Mouse (Mus musculus) embryonic fibroblast, embryonic 13.5 days (primary cell): Measurements from ENCODE around the gene Sema5a. TPM values are rescaled to one million over a fixed set of nuclear protein-coding genes. Genes with fewer than 3 reads are reported as not detected.

Source experiments
- H3K27ac ChIP-seq: 2 replicates; pipeline ENCODE4 v1.5.1; 2012; ENCODE audit warnings: low read length, control low read depth, inconsistent platforms; ENCODE audit not compliant: insufficient read depth
- H3K4me1 ChIP-seq: 2 replicates; pipeline ENCODE4 v1.6.1; 2011; ENCODE audit warnings: low read length; ENCODE audit not compliant: control insufficient read depth, insufficient read depth
- H3K4me3 ChIP-seq: 2 replicates; pipeline ENCODE4 v1.5.1; 2011; ENCODE audit warnings: mild to moderate bottlenecking, control low read depth, low read length; ENCODE audit not compliant: insufficient read depth
- CTCF ChIP-seq: IDR thresholded peaks from 2 replicates; pipeline ENCODE4 v1.5.1; 2011; ENCODE audit warnings: mild to moderate bottlenecking, control low read depth, low read length, moderate library complexity, borderline replicate concordance; ENCODE audit not compliant: insufficient read depth
- POLR2A ChIP-seq: IDR thresholded peaks from 2 replicates; pipeline ENCODE4 v1.6.1; 2011; ENCODE audit warnings: low read depth, mild to moderate bottlenecking, control low read depth, low read length, moderate library complexity
- polyA plus RNA-seq: library from polyadenylated mRNA; stranded (reverse); fragments of >200 nt; gene quantifications from 2 replicates; pipeline ENCODE4 v1.2.4, GENCODE M21; 2011; ENCODE audit warnings: low read depth; ENCODE audit not compliant: missing spikeins, insufficient read length

Gene Sema5a
- polyA plus RNA-seq, 1 experiment: 32.5 TPM

GRCm38 (mm10) chr15:32545455-32545854 lies 300.8 kb downstream of the Sema5a start:
- no peak overlapping the region for H3K27ac ChIP-seq
- H3K4me1 ChIP-seq: no peaks in the 10 kb centered on the region
- no peak overlapping the region for H3K4me3 ChIP-seq
- TF ChIP-seq POLR2A (no peak), CTCF (no peak)

DNA sequence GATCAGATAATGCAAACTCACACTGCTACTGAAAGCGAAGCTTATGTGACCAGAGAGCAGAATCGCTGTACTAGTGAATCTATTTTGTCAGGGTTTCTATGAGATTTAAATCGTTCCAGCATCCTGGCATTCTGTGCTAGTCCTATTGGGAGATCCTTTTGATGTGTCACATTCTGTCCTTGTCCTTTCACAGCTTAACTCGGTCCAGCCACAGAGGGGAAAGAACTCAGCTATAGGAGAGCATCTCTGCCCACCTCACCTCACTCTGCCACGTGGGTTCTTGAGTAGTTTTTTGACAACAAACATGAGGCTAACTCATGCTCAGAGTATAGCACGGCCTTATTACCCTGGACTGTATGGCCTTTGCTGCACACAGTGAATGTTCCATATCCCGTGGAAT lies 302.1 kb downstream of the Sema5a start:
- TF ChIP-seq POLR2A (no peak), CTCF (no peak)
- no peak overlapping the region for H3K27ac ChIP-seq
- no peak overlapping the region for H3K4me3 ChIP-seq
- no peaks in the 10 kb centered on the region for H3K4me1 ChIP-seq

GRCm38 (mm10) chr15:32558925-32559324 lies 314.3 kb downstream of the Sema5a start:
- no peaks in the 10 kb centered on the region for H3K4me1 ChIP-seq
- TF ChIP-seq CTCF (no peak), POLR2A (no peak)
- H3K4me3 ChIP-seq: no peak overlapping the region
- no peak overlapping the region for H3K27ac ChIP-seq

GRCm38 (mm10) chr15:32562600-32562999 lies 318.0 kb downstream of the Sema5a start:
- Histone ChIP-seq H3K4me1 (0 out of 2 replicates have a peak, but pooled peaks cover 2% of the 10 kb centered on the region), H3K27ac (no peak overlapping the region), H3K4me3 (no peak overlapping the region)
- TF ChIP-seq POLR2A (no peak), CTCF (no peak)

- Histone ChIP-seq H3K4me3 (no peak overlapping the region), H3K27ac (no peak overlapping the region), H3K4me1 (0 out of 2 replicates have a peak, but pooled peaks cover 2% of the 10 kb centered on the region)
- TF ChIP-seq CTCF (no peak), POLR2A (no peak)
Measured at GRCm38 (mm10) chr15:32568181-32568857, 323.7 kb downstream of the Sema5a start.

- Histone ChIP-seq H3K4me1 (0 out of 2 replicates have a peak, but pooled peaks cover 2% of the 10 kb centered on the region), H3K4me3 (no peak overlapping the region), H3K27ac (no peak overlapping the region)
- TF ChIP-seq CTCF (no peak), POLR2A (no peak)
Measured at GRCm38 (mm10) chr15:32568858-32569387, 324.3 kb downstream of the Sema5a start.

GRCm38 (mm10) chr15:32574327-32574726 lies 329.7 kb downstream of the Sema5a start:
- TF ChIP-seq POLR2A (no peak), CTCF (no peak)
- Histone ChIP-seq H3K4me3 (no peak overlapping the region), H3K27ac (no peak overlapping the region), H3K4me1 (no peaks in the 10 kb centered on the region)

- H3K27ac ChIP-seq: no peak overlapping the region
- H3K4me1 ChIP-seq: no peaks in the 10 kb centered on the region
- TF ChIP-seq POLR2A (no peak), CTCF (no peak)
- no peak overlapping the region for H3K4me3 ChIP-seq
Measured at GRCm38 (mm10) chr15:32575212-32575611, 330.6 kb downstream of the Sema5a start.

DNA sequence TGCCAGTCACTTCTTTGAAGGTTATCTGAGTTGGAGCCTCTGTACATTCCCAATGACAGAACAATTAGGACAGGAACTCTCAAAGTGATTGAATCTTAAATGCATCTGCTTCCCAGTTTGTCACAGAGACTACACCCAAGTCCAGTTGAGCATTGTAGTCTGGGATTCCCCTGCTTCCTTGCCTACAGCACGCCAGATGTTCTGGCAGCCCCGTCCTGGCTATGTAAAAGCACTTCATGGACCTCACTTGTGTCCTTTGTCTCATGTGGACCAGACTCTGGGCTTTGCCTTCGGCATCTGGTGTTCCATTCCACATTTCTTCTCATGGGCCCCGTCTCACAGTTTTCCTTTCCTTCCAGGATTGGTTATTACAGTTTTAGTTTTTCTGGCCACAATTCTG lies 334.7 kb downstream of the Sema5a start:
- no peak for TF ChIP-seq POLR2A
- no peak for TF ChIP-seq CTCF
- no peak overlapping the region for H3K27ac ChIP-seq

DNA sequence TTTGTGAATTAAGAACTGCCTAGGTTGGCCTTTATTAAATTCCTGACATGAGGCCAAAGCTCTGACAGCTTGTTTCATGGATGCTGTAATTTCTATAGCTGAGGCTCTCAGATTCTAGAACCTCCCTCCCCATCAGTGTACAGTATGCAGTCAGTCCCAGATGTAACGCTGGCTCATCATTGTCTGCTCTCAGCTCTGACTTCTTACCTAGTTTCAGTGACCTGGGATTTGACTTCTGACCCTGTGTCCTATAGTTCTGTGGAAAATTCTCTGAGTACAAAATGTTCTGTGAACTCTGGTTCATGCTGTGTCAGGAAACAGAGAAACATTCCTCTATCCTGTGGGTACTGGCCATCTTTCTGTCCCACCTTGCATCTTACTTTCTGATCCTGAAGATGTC lies 346.0 kb downstream of the Sema5a start:
- H3K27ac ChIP-seq: no peak overlapping the region
- H3K4me1 ChIP-seq: no peaks in the 10 kb centered on the region
- TF ChIP-seq CTCF (no peak), POLR2A (no peak)
- H3K4me3 ChIP-seq: no peak overlapping the region

More for the DNA sequence above, 334.7 kb downstream of the Sema5a start:
- no peak overlapping the region for H3K4me3 ChIP-seq
- no peaks in the 10 kb centered on the region for H3K4me1 ChIP-seq
